Mouse (Mus musculus) naive thymus-derived CD4-positive, alpha-beta T cell, adult 5 months (primary cell): ENCODE measurements around the gene Ranbp17. TPM values are rescaled to one million over a fixed set of nuclear protein-coding genes. Genes with fewer than 3 reads are reported as not detected.

ENCODE experiments used
- polyA plus RNA-seq: library from polyadenylated mRNA; unstranded; fragments of 100-300 nt; shearing (Covaris generic); gene quantifications from one replicate; pipeline ENCODE4 v1.2.1, GENCODE M21; 2017

Ranbp17 gene
- polyA plus RNA-seq, result not detected

DNA sequence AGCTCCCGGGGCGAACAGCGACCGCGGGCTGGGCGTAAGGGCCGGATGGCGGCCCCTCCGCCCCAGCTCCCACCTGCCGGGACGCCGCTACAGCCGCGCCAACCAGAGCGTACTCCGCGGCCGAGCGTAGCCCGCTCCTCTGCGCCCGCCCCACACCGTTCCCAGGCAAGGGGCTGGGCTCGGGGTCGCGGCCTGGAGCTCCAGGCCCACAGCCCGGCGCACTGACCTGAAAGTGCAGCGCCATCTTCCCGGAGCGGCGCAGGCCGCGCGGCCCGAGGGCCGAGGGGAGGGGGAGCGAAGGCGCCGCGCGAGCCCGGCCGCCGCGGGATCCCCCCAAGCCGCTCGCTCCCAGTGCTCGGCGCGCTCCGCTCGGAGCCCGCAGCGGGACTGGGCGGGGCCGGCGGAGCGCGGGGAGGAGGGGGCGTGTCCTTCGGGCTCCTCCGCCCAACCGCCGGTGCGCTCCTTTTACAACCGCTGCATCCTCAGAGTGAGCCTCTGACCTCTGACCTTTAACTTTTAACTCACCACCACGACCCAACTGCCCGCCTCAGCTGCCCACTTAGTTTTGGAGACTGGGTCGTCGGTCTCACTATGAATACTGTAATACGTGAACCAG, at the start of gene Ranbp17:
Ranbp17 (minus strand) TSS at position 371 of the 616 bp plus-strand sequence.

GRCm38 (mm10) chr11:33276637-33277036, 236.9 kb downstream of the Ranbp17 start, which contains the start of gene Gm12117:
Gene Gm12117 (minus strand): TSS chr11:33276737.

DNA sequence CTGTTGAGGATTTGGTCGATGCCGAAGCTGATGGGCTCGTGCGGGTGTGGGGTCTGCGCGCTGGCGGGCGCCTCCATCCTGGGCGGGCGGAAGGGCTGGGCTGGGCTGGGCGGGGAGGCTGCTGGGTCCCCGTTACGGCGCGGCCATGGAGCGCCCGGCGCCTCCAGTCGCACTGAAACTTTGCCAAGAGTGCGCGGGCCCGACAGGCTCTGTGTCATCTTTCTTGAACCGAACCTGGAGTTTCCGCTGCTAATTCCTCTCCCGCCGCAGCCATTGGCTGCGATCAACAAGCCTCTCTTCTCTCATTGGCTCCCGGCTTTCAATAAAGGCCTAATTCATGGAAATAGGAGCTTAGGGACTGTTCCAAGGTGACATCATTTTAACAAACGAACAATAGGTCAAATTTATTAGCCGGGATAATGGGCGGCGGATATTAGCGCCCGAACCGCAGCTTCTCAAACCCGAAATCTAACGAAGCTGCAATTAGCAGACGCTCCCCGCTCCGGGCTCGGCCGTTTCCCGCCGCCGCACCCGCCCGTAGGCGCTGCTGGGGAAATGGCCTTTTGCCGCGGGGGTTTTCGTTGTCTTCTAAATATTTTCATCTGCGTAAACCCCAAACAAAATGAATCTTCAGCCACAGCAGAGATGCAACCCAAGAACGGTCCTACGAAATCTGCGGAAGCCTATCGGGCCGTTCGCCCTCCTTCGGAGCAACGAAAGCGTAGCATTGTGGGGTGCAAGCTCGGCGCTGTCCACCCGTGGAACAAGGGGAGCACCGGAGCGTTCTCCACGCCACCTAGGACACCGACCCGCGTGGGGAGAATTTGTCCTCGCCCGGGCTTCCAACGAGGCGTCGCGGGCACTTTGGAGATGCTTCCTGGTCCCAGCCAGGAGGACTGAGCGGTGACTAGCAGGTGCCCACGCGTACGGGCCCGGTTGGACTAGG, 309.9 kb downstream of the Ranbp17 start, which contains the start of gene Tlx3:
Tlx3 (minus strand) TSS at position 207 of the 946 bp plus-strand sequence.

GRCm38 (mm10) chr11:33162998-33163506, 350.5 kb downstream of the Ranbp17 start, which contains the start of gene Npm1:
Gene Npm1 (minus strand): TSS chr11:33163206.

Other genes with a start within 250 kb of the Ranbp17 start
- gene Gm12117, start 237.0 kb downstream of the Ranbp17 start, polyA plus RNA-seq, result not detected
- gene Gabrp, start 65.2 kb upstream of the Ranbp17 start, polyA plus RNA-seq, result not detected
- not detected for gene D130052B06Rik, start 85.6 kb upstream of the Ranbp17 start, polyA plus RNA-seq